Mouse (Mus musculus) forebrain, embryonic 14.5 days (tissue): ENCODE results near the gene Lrp6. TPM values are rescaled to one million over a fixed set of nuclear protein-coding genes. Genes with fewer than 3 reads are reported as not detected.

Source experiments
- ATAC-seq: fragments of 200-750 bp; cut with Nextera tagmentation; 2 replicates; pipeline ENCODE4 v1.8.0; 2017; ENCODE audit warnings: mild to moderate bottlenecking, moderate library complexity
- DNase-seq: peaks from one replicate; pipeline ENCODE4 v3.0.0-alpha.2; 2015; ENCODE audit warnings: low spot score
- H3K27ac ChIP-seq: fragments of 300-500 bp; sonication (generic); 2 replicates; pipeline ENCODE4 v1.5.1; 2014; ENCODE audit warnings: low read depth, mild to moderate bottlenecking, control low read depth, low read length, moderate library complexity
- H3K27me3 ChIP-seq: fragments of 300-500 bp; sonication (generic); replicated peaks from 2 replicates; pipeline ENCODE4 v1.6.1; 2014; ENCODE audit warnings: low read length, control low read depth, mixed read lengths; ENCODE audit not compliant: control insufficient read depth, insufficient read depth
- H3K36me3 ChIP-seq: fragments of 300-500 bp; sonication (generic); 2 replicates; pipeline ENCODE4 v1.6.1; 2014; ENCODE audit warnings: low read length, control low read depth; ENCODE audit not compliant: control insufficient read depth, insufficient read depth
- H3K4me1 ChIP-seq: fragments of 300-500 bp; sonication (generic); 2 replicates; pipeline ENCODE4 v1.6.1; 2014; ENCODE audit warnings: antibody characterized with exemption, low read length, control low read depth; ENCODE audit not compliant: control insufficient read depth, insufficient read depth
- H3K4me2 ChIP-seq: fragments of 300-500 bp; sonication (generic); 2 replicates; pipeline ENCODE4 v1.6.1; 2014; ENCODE audit warnings: mild to moderate bottlenecking, control low read depth, low read length
- H3K4me3 ChIP-seq: fragments of 300-500 bp; sonication (generic); 2 replicates; pipeline ENCODE4 v1.5.1; 2014; ENCODE audit warnings: low read depth, low read length, control low read depth
- H3K9ac ChIP-seq: fragments of 300-500 bp; sonication (generic); 2 replicates; pipeline ENCODE4 v1.6.1; 2014; ENCODE audit warnings: mild to moderate bottlenecking, low read length, control low read depth, moderate library complexity
- H3K9me3 ChIP-seq: fragments of 300-500 bp; sonication (generic); replicated peaks from 2 replicates; pipeline ENCODE4 v1.6.1; 2016; ENCODE audit warnings: low read length, control low read depth, mixed read lengths; ENCODE audit not compliant: control insufficient read depth
- WGBS: fragments of 180-500 bp; shearing (Covaris S2); extraction: QIAGEN DNeasy Blood & Tissue Kit; methylation state at CpG from one replicate; pipeline ENCODE4 v1.1.7; 2014; 5-methylcytosine and 5-hydroxymethylcytosine counted together
- polyA plus RNA-seq: library from polyadenylated mRNA; unstranded; fragments of >200 nt; fragmentation: Nextera tagmentation; extraction: Ambion mirVana; gene quantifications from 2 replicates; pipeline ENCODE4 v1.2.1, GENCODE M21; 2014

Gene Lrp6
- polyA plus RNA-seq, 1 experiment from 2014 or later, result 20.9 TPM

- no peak for DNase-seq
- Histone ChIP-seq H3K4me2 (no peak overlapping the region), H3K27ac (no peak overlapping the region), H3K4me3 (no peak overlapping the region), H3K4me1 (no peaks in the 10 kb centered on the region), H3K36me3 (no peaks in the 10 kb centered on the region), H3K9ac (no peak overlapping the region), H3K9me3 (no peaks in the 10 kb centered on the region), H3K27me3 (no peaks in the 10 kb centered on the region)
- 45% methylated on average over 3 of the region's 3 CpGs for WGBS
- no peak for ATAC-seq
Measured at GRCm38 (mm10) chr6:134416556-134417105, 150.1 kb downstream of the Lrp6 start.

GRCm38 (mm10) chr6:134414532-134414883 lies 152.3 kb downstream of the Lrp6 start:
- H3K9me3 ChIP-seq, result no peaks in the 10 kb centered on the region
- ATAC-seq, result no peak
- no peak for DNase-seq
- H3K4me3 ChIP-seq, result no peak overlapping the region
- no peak overlapping the region for H3K9ac ChIP-seq
- no peaks in the 10 kb centered on the region for H3K4me1 ChIP-seq
- H3K27ac ChIP-seq, result no peak overlapping the region
- H3K4me2 ChIP-seq, result no peak overlapping the region
- H3K36me3 ChIP-seq, result no peaks in the 10 kb centered on the region
- no peaks in the 10 kb centered on the region for H3K27me3 ChIP-seq
- 70% methylated on average over 4 of the region's 4 CpGs for WGBS

GRCm38 (mm10) chr6:134413706-134414531 lies 152.8 kb downstream of the Lrp6 start:
- no peaks in the 10 kb centered on the region for H3K27me3 ChIP-seq
- H3K4me3 ChIP-seq, result no peak overlapping the region

GRCm38 (mm10) chr6:134407226-134407625 lies 159.5 kb downstream of the Lrp6 start:
- Histone ChIP-seq H3K36me3 (no peaks in the 10 kb centered on the region), H3K4me3 (no peak overlapping the region), H3K9me3 (no peaks in the 10 kb centered on the region), H3K9ac (no peak overlapping the region), H3K27me3 (no peaks in the 10 kb centered on the region), H3K4me1 (no peaks in the 10 kb centered on the region), H3K4me2 (no peak overlapping the region), H3K27ac (no peak overlapping the region)
- DNase-seq (no peak), ATAC-seq (no peak)
- 73% methylated on average over 5 of the region's 5 CpGs for WGBS

More at GRCm38 (mm10) chr6:134413706-134414531, 152.8 kb downstream of the Lrp6 start:
- H3K36me3 ChIP-seq, result no peaks in the 10 kb centered on the region
- H3K9me3 ChIP-seq, result no peaks in the 10 kb centered on the region
- H3K9ac ChIP-seq, result no peak overlapping the region
- 57% methylated on average over 18 of the region's 18 CpGs for WGBS
- no peak overlapping the region for H3K27ac ChIP-seq
- H3K4me1 ChIP-seq, result no peaks in the 10 kb centered on the region
- no peak overlapping the region for H3K4me2 ChIP-seq
- no peak for ATAC-seq
- DNase-seq, result no peak

- 88% methylated on average over 9 of the region's 9 CpGs for WGBS
- Histone ChIP-seq H3K4me3 (no peak overlapping the region), H3K36me3 (no peaks in the 10 kb centered on the region), H3K27ac (no peak overlapping the region), H3K4me1 (no peaks in the 10 kb centered on the region), H3K27me3 (no peaks in the 10 kb centered on the region), H3K4me2 (no peak overlapping the region), H3K9ac (no peak overlapping the region), H3K9me3 (no peaks in the 10 kb centered on the region)
- ATAC-seq (no peak), DNase-seq (no peak)
Measured at GRCm38 (mm10) chr6:134403684-134404070, 163.1 kb downstream of the Lrp6 start.

- ATAC-seq, result no peak
- no peak overlapping the region for H3K4me2 ChIP-seq
- H3K27ac ChIP-seq, result no peak overlapping the region
- no peak overlapping the region for H3K9ac ChIP-seq
- H3K27me3 ChIP-seq, result no peaks in the 10 kb centered on the region
- no peak overlapping the region for H3K4me3 ChIP-seq
- H3K9me3 ChIP-seq, result no peaks in the 10 kb centered on the region
- H3K4me1 ChIP-seq, result no peaks in the 10 kb centered on the region
- WGBS, result 42% methylated on average over 16 of the region's 16 CpGs
- H3K36me3 ChIP-seq, result no peaks in the 10 kb centered on the region
- DNase-seq, result peak; percentile 78
Measured at GRCm38 (mm10) chr6:134402914-134403683, 163.7 kb downstream of the Lrp6 start.

Other genes with a start within 250 kb of the Lrp6 start
- gene Bcl2l14, start 170.6 kb downstream of the Lrp6 start, polyA plus RNA-seq, result not detected in 2 replicates
- 0.88 and 0.94 TPM in 2 replicates for gene Mansc1, start 65.5 kb upstream of the Lrp6 start, polyA plus RNA-seq
- gene Borcs5, start 72.5 kb upstream of the Lrp6 start, polyA plus RNA-seq, result 45.8 and 49.4 TPM in 2 replicates
- gene Dusp16, start 225.7 kb upstream of the Lrp6 start, polyA plus RNA-seq, result 9.3 and 9.4 TPM in 2 replicates